Mouse (Mus musculus) midbrain, embryonic 13.5 days (tissue): Measurements from ENCODE around the gene Mrap. TPM values are rescaled to one million over a fixed set of nuclear protein-coding genes. Genes with fewer than 3 reads are reported as not detected.

Source experiments
- ATAC-seq: fragments of 200-750 bp; cut with Nextera tagmentation; 2 replicates; pipeline ENCODE4 v1.8.0; 2017; ENCODE audit warnings: mild to moderate bottlenecking, moderate TSS enrichment, moderate library complexity
- H3K27ac ChIP-seq: fragments of 300-500 bp; sonication (generic); 2 replicates; pipeline ENCODE4 v1.5.1; 2015; ENCODE audit warnings: inconsistent platforms, mild to moderate bottlenecking, moderate library complexity
- H3K27me3 ChIP-seq: fragments of 300-500 bp; sonication (generic); 2 replicates; pipeline ENCODE4 v1.6.1; 2015; ENCODE audit warnings: mild to moderate bottlenecking, inconsistent platforms
- H3K36me3 ChIP-seq: fragments of 300-500 bp; sonication (generic); 2 replicates; pipeline ENCODE4 v1.6.1; 2015; ENCODE audit warnings: mild to moderate bottlenecking, inconsistent platforms
- H3K4me1 ChIP-seq: fragments of 300-500 bp; sonication (generic); replicated peaks from 2 replicates; pipeline ENCODE4 v1.6.1; 2015; ENCODE audit warnings: inconsistent platforms
- H3K4me2 ChIP-seq: fragments of 300-500 bp; sonication (generic); replicated peaks from 2 replicates; pipeline ENCODE4 v1.6.1; 2015; ENCODE audit warnings: moderate library complexity, mild to moderate bottlenecking, inconsistent platforms
- H3K4me3 ChIP-seq: fragments of 300-500 bp; sonication (generic); replicated peaks from 2 replicates; pipeline ENCODE4 v1.5.1; 2015; ENCODE audit warnings: mild to moderate bottlenecking, inconsistent platforms
- H3K9ac ChIP-seq: fragments of 300-500 bp; sonication (generic); replicated peaks from 2 replicates; pipeline ENCODE4 v1.6.1; 2015; ENCODE audit warnings: mild to moderate bottlenecking, inconsistent platforms
- H3K9me3 ChIP-seq: fragments of 300-500 bp; sonication (generic); 2 replicates; pipeline ENCODE4 v1.6.1; 2016; ENCODE audit warnings: mild to moderate bottlenecking, inconsistent platforms
- WGBS: fragments of 180-500 bp; shearing (Covaris S2); methylation state at CpG from one replicate; pipeline ENCODE4 v1.1.7; 2015; 5-methylcytosine and 5-hydroxymethylcytosine counted together
- polyA plus RNA-seq: library from polyadenylated mRNA; unstranded; fragments of >200 nt; fragmentation: Nextera tagmentation; extraction: Ambion mirVana; gene quantifications from 2 replicates; pipeline ENCODE4 v1.2.1, GENCODE M21; 2015

Gene Mrap
- polyA plus RNA-seq, 1 experiment from 2014 or later, result not detected

- H3K9me3 ChIP-seq, result no peaks in the 10 kb centered on the region
- H3K4me2 ChIP-seq, result no peak overlapping the region
- ATAC-seq, result no peak
- no peaks in the 10 kb centered on the region for H3K27me3 ChIP-seq
- no peak overlapping the region for H3K4me3 ChIP-seq
- H3K27ac ChIP-seq, result no peak overlapping the region
- H3K9ac ChIP-seq, result no peak overlapping the region
- peaks cover 83% of the 10 kb centered on the region for H3K36me3 ChIP-seq
- no peaks in the 10 kb centered on the region for H3K4me1 ChIP-seq
- WGBS, result 84% methylated on average over 4 of the region's 4 CpGs
Observed at GRCm38 (mm10) chr16:90760515-90760914, 22.5 kb downstream of the Mrap start.

DNA sequence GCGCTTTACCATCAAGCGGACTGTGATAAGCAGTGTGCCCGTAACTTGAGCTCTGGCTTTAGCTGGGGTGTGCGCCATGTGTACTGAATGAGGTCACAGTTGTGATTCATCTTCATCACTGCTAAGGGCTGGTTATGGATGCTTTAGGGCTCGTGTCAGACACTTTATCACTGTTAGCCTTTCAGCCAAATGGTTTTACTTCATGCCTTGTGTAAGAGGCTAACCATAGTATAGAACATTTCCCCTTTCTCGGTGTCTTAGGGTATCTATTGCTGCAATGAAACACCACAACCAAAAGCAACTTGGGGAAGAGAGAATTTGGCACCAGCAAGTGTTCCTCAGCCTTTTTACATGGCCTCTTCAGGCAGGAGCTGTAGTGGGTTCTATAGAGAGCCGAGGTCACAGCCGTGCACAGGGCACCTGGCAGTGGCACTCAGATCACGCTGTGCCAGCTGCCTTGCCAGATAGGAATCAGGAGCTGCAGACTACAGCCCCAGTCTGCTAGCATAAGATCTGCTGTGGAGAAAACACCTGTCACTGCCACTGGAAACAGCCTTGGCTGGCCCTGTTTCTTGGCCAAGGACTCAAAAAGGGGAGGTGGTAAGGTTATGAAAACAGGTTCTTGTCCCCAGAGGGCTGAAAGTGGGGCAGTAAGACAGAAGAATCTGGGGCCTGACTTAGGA lies 27.3 kb downstream of the Mrap start:
- Histone ChIP-seq H3K27ac (no peak overlapping the region), H3K27me3 (no peaks in the 10 kb centered on the region), H3K4me1 (no peaks in the 10 kb centered on the region), H3K36me3 (peaks cover 89% of the 10 kb centered on the region), H3K4me3 (no peak overlapping the region), H3K9ac (no peak overlapping the region), H3K4me2 (no peak overlapping the region), H3K9me3 (no peaks in the 10 kb centered on the region)
- no peak for ATAC-seq
- WGBS, result 95% methylated on average over 9 of the region's 9 CpGs

DNA sequence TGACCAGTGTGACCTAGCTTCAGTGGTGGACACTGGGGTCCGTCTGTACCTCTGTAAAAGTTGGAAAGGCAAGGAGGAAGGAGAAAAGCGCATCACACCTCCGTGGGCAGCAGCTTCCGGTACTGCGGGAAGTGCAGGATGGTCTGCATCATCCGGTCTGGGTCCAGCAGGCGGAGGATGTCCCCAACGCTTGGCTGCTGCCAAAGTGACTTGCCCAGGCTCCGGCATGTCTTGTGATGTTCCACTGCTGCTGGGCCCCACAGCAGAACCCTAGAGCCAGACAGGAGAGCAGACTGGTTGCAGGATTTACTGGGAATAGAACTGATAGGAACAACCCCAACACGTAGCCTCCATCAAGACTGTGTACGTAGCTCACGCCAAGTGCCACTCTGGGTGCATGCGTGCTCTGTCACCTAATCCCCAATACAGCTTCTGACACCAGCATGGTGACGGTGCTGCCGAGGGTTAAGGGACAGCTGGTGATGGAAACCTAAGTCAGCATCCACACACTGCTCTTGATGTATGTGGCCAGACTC lies 29.0 kb downstream of the Mrap start:
- Histone ChIP-seq H3K27me3 (no peaks in the 10 kb centered on the region), H3K4me1 (no peaks in the 10 kb centered on the region), H3K9ac (no peak overlapping the region), H3K4me3 (no peak overlapping the region), H3K4me2 (no peak overlapping the region), H3K27ac (no peak overlapping the region), H3K36me3 (peaks cover 88% of the 10 kb centered on the region), H3K9me3 (no peaks in the 10 kb centered on the region)
- no peak for ATAC-seq
- 94% methylated on average over 15 of the region's 15 CpGs for WGBS

DNA sequence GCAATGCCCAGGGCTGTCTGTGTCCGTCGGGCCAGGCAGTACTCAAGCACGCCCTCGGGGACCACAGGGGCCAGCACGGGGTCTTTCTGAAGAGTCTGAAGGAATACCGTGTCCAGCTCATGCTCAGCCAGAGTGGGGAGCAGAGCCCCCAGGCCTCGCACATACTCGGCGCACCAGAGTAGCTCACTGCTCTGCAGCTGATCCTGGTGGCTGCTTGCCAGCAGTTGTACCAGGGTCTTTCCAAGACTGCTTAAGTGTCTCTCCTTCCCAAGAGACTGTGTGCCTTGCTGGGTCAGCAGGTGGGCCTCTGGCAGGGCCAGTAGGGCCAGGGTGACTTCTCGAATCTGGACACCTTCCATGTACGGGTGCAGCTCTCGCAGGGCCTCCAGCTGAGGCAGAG lies 36.2 kb downstream of the Mrap start:
- no peak overlapping the region for H3K9ac ChIP-seq
- no peaks in the 10 kb centered on the region for H3K27me3 ChIP-seq
- H3K4me2 ChIP-seq, result no peak overlapping the region
- no peak overlapping the region for H3K4me3 ChIP-seq
- H3K36me3 ChIP-seq, result peaks cover 98% of the 10 kb centered on the region
- no peak for ATAC-seq
- H3K4me1 ChIP-seq, result no peaks in the 10 kb centered on the region
- WGBS, result 95% methylated on average over 12 of the region's 12 CpGs
- no peak overlapping the region for H3K27ac ChIP-seq
- H3K9me3 ChIP-seq, result no peaks in the 10 kb centered on the region

DNA sequence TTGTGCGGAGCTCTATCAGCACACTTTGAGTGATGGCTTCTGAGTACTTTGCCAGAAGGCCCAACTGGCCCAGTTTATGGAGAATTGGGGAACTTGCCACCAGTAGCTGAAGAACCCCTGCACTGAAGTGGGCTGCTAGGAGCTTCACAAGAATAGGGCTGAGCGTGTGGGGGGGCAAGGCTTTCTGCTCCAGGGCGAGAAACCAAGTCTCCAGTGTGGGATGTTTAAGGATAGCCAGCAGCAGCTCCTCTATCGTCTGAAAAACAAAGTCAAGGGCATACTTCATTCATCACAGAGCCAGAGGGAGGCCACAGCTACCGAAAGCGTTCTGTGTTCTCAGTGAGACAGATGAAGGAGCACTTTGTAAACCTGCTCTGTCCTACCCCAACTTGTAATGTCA lies 36.6 kb downstream of the Mrap start:
- Histone ChIP-seq H3K4me1 (no peaks in the 10 kb centered on the region), H3K9me3 (no peaks in the 10 kb centered on the region), H3K4me3 (no peak overlapping the region), H3K9ac (no peak overlapping the region), H3K4me2 (no peak overlapping the region), H3K27me3 (no peaks in the 10 kb centered on the region), H3K36me3 (peaks cover 98% of the 10 kb centered on the region), H3K27ac (no peak overlapping the region)
- 89% methylated on average over 6 of the region's 6 CpGs for WGBS
- ATAC-seq, result no peak

DNA sequence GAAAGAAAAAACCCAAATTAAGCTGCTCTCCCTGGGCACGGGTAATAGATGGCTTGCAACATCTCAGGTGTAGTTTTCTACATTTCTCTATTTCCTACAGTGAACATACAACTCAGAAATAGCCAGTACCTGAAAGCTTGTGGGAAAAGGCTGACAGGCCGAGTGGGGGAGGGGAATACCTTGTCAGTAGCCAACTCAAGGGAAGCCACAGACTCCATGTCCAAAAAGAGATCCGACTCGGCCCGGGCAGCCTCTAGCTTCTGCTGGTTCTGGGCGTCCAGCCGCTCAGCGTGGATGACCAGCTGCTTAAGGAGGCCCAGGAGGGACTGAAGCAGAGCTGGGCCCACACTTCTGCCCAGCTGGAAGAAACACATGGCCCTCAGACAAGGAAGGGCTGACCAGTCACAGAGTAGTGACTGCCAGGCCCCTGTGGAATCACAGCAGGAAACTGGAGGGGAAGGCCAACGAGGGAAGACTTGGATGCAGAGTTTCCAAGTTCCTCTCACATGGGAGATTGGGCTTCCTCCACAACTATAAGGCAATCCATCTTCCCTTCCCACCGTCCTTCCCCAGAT lies 38.0 kb downstream of the Mrap start:
- Histone ChIP-seq H3K4me2 (no peak overlapping the region), H3K4me3 (no peak overlapping the region), H3K27me3 (no peaks in the 10 kb centered on the region), H3K27ac (no peak overlapping the region), H3K4me1 (no peaks in the 10 kb centered on the region), H3K36me3 (peaks cover 100% of the 10 kb centered on the region), H3K9me3 (no peaks in the 10 kb centered on the region), H3K9ac (no peak overlapping the region)
- WGBS, result 87% methylated on average over 10 of the region's 10 CpGs
- ATAC-seq, result no peak

- Histone ChIP-seq H3K27ac (no peak overlapping the region), H3K4me1 (no peaks in the 10 kb centered on the region), H3K27me3 (no peaks in the 10 kb centered on the region), H3K4me3 (no peak overlapping the region), H3K36me3 (peaks cover 96% of the 10 kb centered on the region), H3K4me2 (no peak overlapping the region), H3K9ac (no peak overlapping the region), H3K9me3 (no peaks in the 10 kb centered on the region)
- ATAC-seq, result peak; percentile 83
- 84% methylated on average over 11 of the region's 11 CpGs for WGBS
Observed at GRCm38 (mm10) chr16:90779783-90780182, 41.8 kb downstream of the Mrap start.

DNA sequence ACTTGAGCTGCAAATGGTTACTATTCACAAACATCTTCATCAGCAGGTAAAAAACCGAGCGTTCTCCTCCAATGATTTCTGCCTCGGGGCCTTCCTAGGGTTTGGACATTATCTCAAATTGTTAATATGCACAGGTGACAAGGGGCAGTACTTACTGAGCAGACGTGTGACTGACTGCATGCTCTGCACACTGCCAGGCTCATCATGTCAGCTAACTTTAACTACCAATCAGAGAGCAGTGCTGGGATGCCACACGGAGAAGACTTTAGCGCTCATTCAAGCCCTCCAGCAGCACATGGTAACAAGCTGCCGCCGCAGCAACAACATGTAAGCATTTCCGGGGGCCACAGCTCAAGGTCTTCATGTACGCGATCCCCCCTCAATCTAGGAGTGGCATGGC lies 45.3 kb downstream of the Mrap start:
- peaks cover 94% of the 10 kb centered on the region for H3K36me3 ChIP-seq

GRCm38 (mm10) chr16:90785257-90785656 lies 47.2 kb downstream of the Mrap start:
- WGBS, result 92% methylated on average over 4 of the region's 4 CpGs
- H3K4me1 ChIP-seq, result no peaks in the 10 kb centered on the region

More for the DNA sequence above, 45.3 kb downstream of the Mrap start:
- no peaks in the 10 kb centered on the region for H3K9me3 ChIP-seq
- no peaks in the 10 kb centered on the region for H3K27me3 ChIP-seq
- no peak for ATAC-seq
- H3K4me1 ChIP-seq, result no peaks in the 10 kb centered on the region
- H3K9ac ChIP-seq, result no peak overlapping the region
- WGBS, result 92% methylated on average over 11 of the region's 11 CpGs
- H3K27ac ChIP-seq, result no peak overlapping the region
- no peak overlapping the region for H3K4me2 ChIP-seq
- no peak overlapping the region for H3K4me3 ChIP-seq

DNA sequence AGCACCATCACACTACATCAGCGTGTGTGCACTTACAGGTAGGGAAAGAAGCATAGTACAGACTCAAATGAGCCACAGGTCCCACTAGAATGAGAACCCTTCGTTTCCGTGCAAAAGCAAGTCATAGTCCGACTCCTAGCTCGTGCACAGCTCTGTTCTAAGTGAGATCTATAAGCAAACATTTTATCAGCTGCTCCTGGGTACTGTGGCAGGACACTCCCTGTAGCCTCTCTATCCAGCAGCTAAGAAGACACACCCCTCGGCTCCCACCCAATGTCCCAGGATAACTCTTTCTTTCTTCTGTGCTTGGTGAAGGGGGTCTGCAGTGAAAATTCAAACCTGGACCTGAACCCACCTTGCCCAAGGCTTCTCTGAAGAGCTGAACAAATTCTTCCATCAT lies 50.6 kb downstream of the Mrap start:
- H3K4me2 ChIP-seq, result no peak overlapping the region
- H3K9me3 ChIP-seq, result no peaks in the 10 kb centered on the region
- ATAC-seq, result no peak
- no peaks in the 10 kb centered on the region for H3K27me3 ChIP-seq
- no peak overlapping the region for H3K4me3 ChIP-seq
- peaks cover 98% of the 10 kb centered on the region for H3K36me3 ChIP-seq
- no peak overlapping the region for H3K9ac ChIP-seq
- H3K4me1 ChIP-seq, result no peaks in the 10 kb centered on the region
- 94% methylated on average over 6 of the region's 6 CpGs for WGBS
- H3K27ac ChIP-seq, result no peak overlapping the region

More at GRCm38 (mm10) chr16:90785257-90785656, 47.2 kb downstream of the Mrap start:
- H3K36me3 ChIP-seq, result peaks cover 94% of the 10 kb centered on the region
- no peak overlapping the region for H3K4me2 ChIP-seq
- no peak for ATAC-seq
- no peak overlapping the region for H3K4me3 ChIP-seq
- no peak overlapping the region for H3K27ac ChIP-seq
- no peaks in the 10 kb centered on the region for H3K27me3 ChIP-seq
- H3K9me3 ChIP-seq, result no peaks in the 10 kb centered on the region
- H3K9ac ChIP-seq, result no peak overlapping the region

- H3K4me1 ChIP-seq, result no peaks in the 10 kb centered on the region
- no peak overlapping the region for H3K4me3 ChIP-seq
- H3K9me3 ChIP-seq, result no peaks in the 10 kb centered on the region
- ATAC-seq, result no peak
- H3K27me3 ChIP-seq, result no peaks in the 10 kb centered on the region
- peaks cover 96% of the 10 kb centered on the region for H3K36me3 ChIP-seq
- no peak overlapping the region for H3K27ac ChIP-seq
- no peak overlapping the region for H3K4me2 ChIP-seq
- 89% methylated on average over 6 of the region's 6 CpGs for WGBS
- H3K9ac ChIP-seq, result no peak overlapping the region
Observed at GRCm38 (mm10) chr16:90790946-90791345, 52.9 kb downstream of the Mrap start.

DNA sequence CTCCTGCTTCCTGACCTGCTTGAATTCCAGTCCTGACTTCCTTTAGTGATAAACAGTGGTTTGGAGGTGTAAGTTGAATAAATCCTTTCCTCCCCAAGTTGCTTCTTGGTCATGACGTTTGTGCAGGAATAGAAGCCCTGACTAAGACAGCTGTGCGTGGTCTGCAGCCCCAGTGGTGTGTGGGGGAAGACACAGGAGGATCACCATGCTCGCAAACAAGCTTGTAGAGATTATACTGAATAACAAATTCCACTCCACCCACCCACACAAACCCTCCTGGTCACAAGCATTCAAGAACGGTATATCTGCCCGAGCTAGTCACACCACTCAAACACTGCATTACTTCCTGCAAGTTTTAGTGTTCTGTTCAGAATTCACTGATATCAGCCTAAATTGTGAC lies 54.1 kb downstream of the Mrap start:
- Histone ChIP-seq H3K4me1 (no peaks in the 10 kb centered on the region), H3K4me2 (no peak overlapping the region), H3K36me3 (peaks cover 93% of the 10 kb centered on the region), H3K27me3 (no peaks in the 10 kb centered on the region), H3K9me3 (no peaks in the 10 kb centered on the region), H3K4me3 (no peak overlapping the region), H3K27ac (no peak overlapping the region), H3K9ac (no peak overlapping the region)
- ATAC-seq, result no peak
- WGBS, result 98% methylated on average over 5 of the region's 5 CpGs
